Mouse (Mus musculus): ENCODE results near the gene Klf16. TPM values are rescaled to one million over a fixed set of nuclear protein-coding genes. Genes with fewer than 3 reads are reported as not detected.

Gene Klf16
- total and polyA plus RNA-seq, 3 experiments, result 14.1 to 94.0 (median 38.2) TPM

GRCm38 (mm10) chr10:80543873-80544272 is 33.2 kb downstream of the Klf16 start:
- Histone ChIP-seq H3K4me3 (replicated peaks in 1 of 3; ENCODE audit: low read depth in 2 of 3, low read length in 2 of 3, poor library complexity in 1 of 3) (no peak overlapping the region), H3K9me3 (replicated peaks; ENCODE audit: low read length) (no peaks in the 10 kb centered on the region), H3K4me2 (ENCODE audit: insufficient read depth, low read depth, poor library complexity, severe bottlenecking) (no peak overlapping the region), H3K27ac (ENCODE audit: insufficient read depth, low read depth) (no peak overlapping the region), H3K27me3 (replicated peaks) (no peaks in the 10 kb centered on the region), H3K79me2 (replicated peaks; ENCODE audit: control insufficient read depth, extremely low read depth, insufficient read depth, poor library complexity, severe bottlenecking) (no peaks in the 10 kb centered on the region; the same call in 1 of the 2 replicates), H3K9ac (ENCODE audit: insufficient read depth, low read depth) (no peak overlapping the region), H3K36me3 (replicated peaks in 1 of 2; ENCODE audit: control insufficient read depth in 1 of 2, insufficient read depth in 1 of 2, low read length in 1 of 2) (peaks cover 73 to 84% of the 10 kb centered on the region in 2 experiments), H3K4me1 (ENCODE audit: control insufficient read depth in 1 of 2, insufficient read depth in 2 of 2) (peaks cover under 1% of the 10 kb centered on the region in 2 experiments; a peak in 3 of 4 replicates)
- in situ Hi-C loops (cut with MboI; ENCODE audit: low pct_ligation_motif_present, low pct_unique_long_range_greater_than_20kb, low sequenced_read_pairs) (no loop called here), dilution Hi-C loops (cut with MboI; ENCODE audit: extremely low pct_ligation_motif_present, extremely low pct_unique_long_range_greater_than_20kb, low sequenced_read_pairs) (no loop called here)
- DNase-seq (ENCODE audit: extremely low read depth), result no peak
- TF ChIP-seq MXI1 (IDR thresholded peaks at IDR 0.05; ENCODE audit: low read depth, low read length), result no peak
- TF ChIP-seq USF1 (IDR thresholded peaks at IDR 0.05; ENCODE audit: low read depth, low read length), result no peak
- TF ChIP-seq HCFC1 (IDR thresholded peaks at IDR 0.05; ENCODE audit: low read depth, low read length), result no peak
- no peak for TF ChIP-seq MYC (IDR thresholded peaks at IDR 0.05; ENCODE audit: low read depth, low read length)
- TF ChIP-seq PAX5 (IDR thresholded peaks at IDR 0.05; ENCODE audit: low read length), result no peak
- TF ChIP-seq ZC3H11A (IDR thresholded peaks at IDR 0.05; ENCODE audit: low read depth, low read length), result no peak
- TF ChIP-seq JUND (conservative IDR thresholded peaks at IDR 0.05; ENCODE audit: low read depth, low read length), result no peak
- TF ChIP-seq POLR2A (IDR thresholded peaks at IDR 0.05; ENCODE audit: low read depth, low read length), result no peak
- no peak for TF ChIP-seq CTCF (conservative IDR thresholded peaks at IDR 0.05 in 1 of 2, IDR thresholded peaks at IDR 0.05 in 1 of 2; ENCODE audit: low read depth in 2 of 2, low read length in 2 of 2)
- no peak for TF ChIP-seq IRF4 (IDR thresholded peaks at IDR 0.05; ENCODE audit: low read depth, low read length)
- TF ChIP-seq USF2 (conservative IDR thresholded peaks at IDR 0.05; ENCODE audit: low read depth, low read length), result no peak
- no peak for TF ChIP-seq TBP (conservative IDR thresholded peaks at IDR 0.05; ENCODE audit: low read depth, low read length)

DNA sequence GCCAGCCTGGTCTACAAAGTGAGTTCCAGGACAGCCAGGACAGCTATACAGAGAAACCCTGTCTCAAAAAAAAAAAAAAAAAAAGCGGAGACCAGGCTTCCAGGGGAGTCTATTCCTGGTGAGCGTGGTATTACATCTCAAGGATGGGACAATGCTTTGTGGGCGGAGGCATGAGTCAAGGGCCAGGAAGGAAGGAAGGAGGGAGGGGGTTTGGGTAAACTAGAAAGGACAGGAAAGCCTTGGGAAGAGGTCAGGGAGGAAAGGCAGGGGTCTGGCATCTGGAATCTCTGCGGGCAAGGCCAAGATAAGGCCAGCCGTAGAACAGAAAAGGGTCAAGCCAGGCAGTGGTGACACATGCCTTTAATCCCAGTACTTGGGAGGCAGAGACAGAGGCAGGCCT is 37.6 kb downstream of the Klf16 start:
- no peak overlapping the region for H3K9ac ChIP-seq (ENCODE audit: insufficient read depth, low read depth)
- H3K36me3 ChIP-seq (replicated peaks in 1 of 2; ENCODE audit: control insufficient read depth in 1 of 2, insufficient read depth in 1 of 2, low read length in 1 of 2), result peaks cover 32 to 41% of the 10 kb centered on the region in 2 experiments
- dilution Hi-C loops (cut with MboI; ENCODE audit: extremely low pct_ligation_motif_present, extremely low pct_unique_long_range_greater_than_20kb, low sequenced_read_pairs), result no loop called here
- TF ChIP-seq JUND (conservative IDR thresholded peaks at IDR 0.05; ENCODE audit: low read depth, low read length) (no peak), NELFE (IDR thresholded peaks at IDR 0.05; ENCODE audit: low read depth, low read length) (no peak), USF1 (IDR thresholded peaks at IDR 0.05; ENCODE audit: low read depth, low read length) (no peak), KAT2A (IDR thresholded peaks at IDR 0.05; ENCODE audit: insufficient replicate concordance, low read length) (no peak), CHD2 (IDR thresholded peaks at IDR 0.05; ENCODE audit: low read length) (no peak), EP300 (IDR thresholded peaks at IDR 0.05; ENCODE audit: low read length) (no peak)
- no peak overlapping the region for H3K4me2 ChIP-seq (ENCODE audit: insufficient read depth, low read depth, poor library complexity, severe bottlenecking)
- DNase-seq (ENCODE audit: extremely low read depth), result no peak
- H3K4me1 ChIP-seq (ENCODE audit: control insufficient read depth in 1 of 2, insufficient read depth in 2 of 2), result peaks cover 14 to 27% of the 10 kb centered on the region in 2 experiments
- in situ Hi-C loops (cut with MboI; ENCODE audit: low pct_ligation_motif_present, low pct_unique_long_range_greater_than_20kb, low sequenced_read_pairs), result no loop called here
- H3K27ac ChIP-seq (ENCODE audit: insufficient read depth, low read depth), result no peak overlapping the region
- peaks cover 10% of the 10 kb centered on the region for H3K27me3 ChIP-seq (replicated peaks)
- no peak overlapping the region for H3K4me3 ChIP-seq (replicated peaks in 1 of 3; ENCODE audit: low read depth in 2 of 3, low read length in 2 of 3, poor library complexity in 1 of 3)
- no peaks in the 10 kb centered on the region for H3K9me3 ChIP-seq (replicated peaks; ENCODE audit: low read length)
- H3K79me2 ChIP-seq (replicated peaks; ENCODE audit: control insufficient read depth, extremely low read depth, insufficient read depth, poor library complexity, severe bottlenecking), result no peaks in the 10 kb centered on the region
